Mouse (Mus musculus) spleen, adult 2 months (tissue): ENCODE data around the gene B3galnt2.

Experiments
- CTCF ChIP-seq: fragments of 200-500 bp; IDR thresholded peaks from 2 replicates; pipeline ENCODE4 v1.5.1; 2011; ENCODE audit warnings: mild to moderate bottlenecking, inconsistent platforms; ENCODE audit not compliant: insufficient read depth, insufficient read length, insufficient replicate concordance; ENCODE audit errors: extremely low read depth
- POLR2A ChIP-seq: fragments of 200-500 bp; IDR thresholded peaks from 2 replicates; pipeline ENCODE4 v1.6.1; 2011; ENCODE audit warnings: low read depth, low read length, inconsistent platforms

- TF ChIP-seq CTCF (no peak), POLR2A (no peak)
These were observed 29.3 kb downstream of the B3galnt2 start for GRCm38 (mm10) chr13:13983523-13983922.
